Mouse (Mus musculus): ENCODE data around the gene Trnau1ap. TPM values are rescaled to one million over a fixed set of nuclear protein-coding genes. Genes with fewer than 3 reads are reported as not detected.

Gene Trnau1ap
- total and polyA plus RNA-seq, 3 experiments = 60.7 to 80.5 (median 71.5) TPM

DNA sequence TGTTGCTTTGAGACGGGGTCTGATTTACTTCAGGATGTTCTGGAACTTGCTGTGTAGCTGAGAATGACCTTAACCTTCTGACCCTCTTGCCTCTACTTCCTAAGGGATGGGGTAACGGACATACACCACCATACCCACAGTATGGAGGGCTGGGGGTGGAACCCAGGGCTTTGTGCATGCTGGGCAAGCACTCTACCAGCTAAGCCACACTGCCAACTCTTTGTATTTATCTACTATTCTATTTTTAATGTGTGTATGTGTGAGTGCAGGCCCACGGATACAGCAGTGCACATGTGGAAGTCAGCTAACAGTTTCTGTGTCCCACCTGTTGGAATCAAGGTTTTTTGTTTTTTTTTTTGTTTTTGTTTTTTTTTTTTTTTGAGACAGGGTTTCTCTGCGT is 30.2 kb upstream of the Trnau1ap start:
- no peak overlapping the region for H3K4me2 ChIP-seq (ENCODE audit: insufficient read depth, low read depth, poor library complexity, severe bottlenecking)
- no peak overlapping the region for H3K27ac ChIP-seq (ENCODE audit: insufficient read depth, low read depth)
- dilution Hi-C loops (cut with MboI; ENCODE audit: extremely low pct_ligation_motif_present, extremely low pct_unique_long_range_greater_than_20kb, low sequenced_read_pairs) = no loop called here
- peaks cover 2 to 36% of the 10 kb centered on the region in 2 experiments; a peak in 3 of 4 replicates for H3K4me1 ChIP-seq (ENCODE audit: control insufficient read depth in 1 of 2, insufficient read depth in 2 of 2)
- TF ChIP-seq SIN3A (IDR thresholded peaks at IDR 0.05; ENCODE audit: low read length) = no peak
- TF ChIP-seq KAT2A (IDR thresholded peaks at IDR 0.05; ENCODE audit: insufficient replicate concordance, low read length) = no peak
- TF ChIP-seq JUND (conservative IDR thresholded peaks at IDR 0.05; ENCODE audit: low read depth, low read length) = no peak
- TF ChIP-seq UBTF (IDR thresholded peaks at IDR 0.05; ENCODE audit: low read depth, low read length) = no peak
- TF ChIP-seq CHD1 (IDR thresholded peaks at IDR 0.05; ENCODE audit: low read depth, low read length) = no peak
- TF ChIP-seq RCOR1 (conservative IDR thresholded peaks at IDR 0.05; ENCODE audit: low read depth, low read length) = no peak
- no peak for TF ChIP-seq USF2 (conservative IDR thresholded peaks at IDR 0.05; ENCODE audit: low read depth, low read length)
- TF ChIP-seq E2F4 (IDR thresholded peaks at IDR 0.05; ENCODE audit: insufficient replicate concordance, low read depth, low read length) = no peak
- no peak for TF ChIP-seq ZNF384 (IDR thresholded peaks at IDR 0.05; ENCODE audit: low read depth, low read length)
- TF ChIP-seq MAFK (IDR thresholded peaks at IDR 0.05; ENCODE audit: insufficient replicate concordance, low read length) = no peak
- no peak for TF ChIP-seq NRF1 (IDR thresholded peaks at IDR 0.05; ENCODE audit: low read depth, low read length)
- TF ChIP-seq EP300 (IDR thresholded peaks at IDR 0.05; ENCODE audit: low read length) = no peak
- no peak for TF ChIP-seq ZMIZ1 (IDR thresholded peaks at IDR 0.05; ENCODE audit: low read depth, low read length)
- no peak for TF ChIP-seq BHLHE40 (IDR thresholded peaks at IDR 0.05; ENCODE audit: low read depth, low read length)
- TF ChIP-seq USF1 (IDR thresholded peaks at IDR 0.05; ENCODE audit: low read depth, low read length) = no peak
- no peak for TF ChIP-seq MEF2A (IDR thresholded peaks at IDR 0.05; ENCODE audit: borderline replicate concordance, low read depth, low read length)
- TF ChIP-seq PAX5 (IDR thresholded peaks at IDR 0.05; ENCODE audit: low read length) = no peak
- in situ Hi-C loops (cut with MboI; ENCODE audit: low pct_ligation_motif_present, low pct_unique_long_range_greater_than_20kb, low sequenced_read_pairs) = loop anchor here (10.0 kb wide), 1 partner anchor 55 kb away; no protein-coding TSS in a partner anchor
- H3K36me3 ChIP-seq (replicated peaks in 1 of 2; ENCODE audit: control insufficient read depth in 1 of 2, insufficient read depth in 1 of 2, low read length in 1 of 2) = peaks cover 8 to 42% of the 10 kb centered on the region in 2 experiments
- no peaks in the 10 kb centered on the region for H3K27me3 ChIP-seq (replicated peaks)
- no peaks in the 10 kb centered on the region for H3K9me3 ChIP-seq (replicated peaks; ENCODE audit: low read length)
- H3K9ac ChIP-seq (ENCODE audit: insufficient read depth, low read depth) = no peak overlapping the region
- DNase-seq (ENCODE audit: extremely low read depth) = no peak
- no peak overlapping the region for H3K4me3 ChIP-seq (replicated peaks in 1 of 3; ENCODE audit: low read depth in 2 of 3, low read length in 2 of 3, poor library complexity in 1 of 3)
- no peaks in the 10 kb centered on the region for H3K79me2 ChIP-seq (replicated peaks; ENCODE audit: control insufficient read depth, extremely low read depth, insufficient read depth, poor library complexity, severe bottlenecking)

- dilution Hi-C loops (cut with MboI; ENCODE audit: extremely low pct_ligation_motif_present, extremely low pct_unique_long_range_greater_than_20kb, low sequenced_read_pairs) (no loop called here), in situ Hi-C loops (cut with MboI; ENCODE audit: low pct_ligation_motif_present, low pct_unique_long_range_greater_than_20kb, low sequenced_read_pairs) (loop anchor here (10.0 kb wide), 1 partner anchor 59 kb away; no protein-coding TSS in a partner anchor)
- no peak for TF ChIP-seq NELFE (IDR thresholded peaks at IDR 0.05; ENCODE audit: low read depth, low read length)
- TF ChIP-seq CHD2 (IDR thresholded peaks at IDR 0.05; ENCODE audit: low read length) = no peak
- TF ChIP-seq POLR2A (IDR thresholded peaks at IDR 0.05; ENCODE audit: low read depth, low read length) = peak; percentile 43; the same call in 1 of the 2 replicates
- TF ChIP-seq ZNF384 (IDR thresholded peaks at IDR 0.05; ENCODE audit: low read depth, low read length) = peak; percentile 68
- TF ChIP-seq BHLHE40 (IDR thresholded peaks at IDR 0.05; ENCODE audit: low read depth, low read length) = peak; percentile 95
- Histone ChIP-seq H3K9ac (ENCODE audit: insufficient read depth, low read depth) (no peak overlapping the region), H3K27ac (ENCODE audit: insufficient read depth, low read depth) (no peak overlapping the region), H3K36me3 (replicated peaks in 1 of 2; ENCODE audit: control insufficient read depth in 1 of 2, insufficient read depth in 1 of 2, low read length in 1 of 2) (peaks cover 8 to 46% of the 10 kb centered on the region in 2 experiments), H3K27me3 (replicated peaks) (no peaks in the 10 kb centered on the region), H3K79me2 (replicated peaks; ENCODE audit: control insufficient read depth, extremely low read depth, insufficient read depth, poor library complexity, severe bottlenecking) (peaks cover 20% of the 10 kb centered on the region), H3K9me3 (replicated peaks; ENCODE audit: low read length) (no peaks in the 10 kb centered on the region), H3K4me1 (ENCODE audit: control insufficient read depth in 1 of 2, insufficient read depth in 2 of 2) (peaks cover 5 to 35% of the 10 kb centered on the region in 2 experiments), H3K4me3 (replicated peaks in 1 of 3; ENCODE audit: low read depth in 2 of 3, low read length in 2 of 3, poor library complexity in 1 of 3) (peak overlapping the region in 2 of 3 experiments; percentile 15 to 33), H3K4me2 (ENCODE audit: insufficient read depth, low read depth, poor library complexity, severe bottlenecking) (peak overlapping the region; percentile 89)
- DNase-seq (ENCODE audit: extremely low read depth) = peak; percentile 63
These were observed 26.8 kb upstream of the Trnau1ap start for GRCm38 (mm10) chr4:132356170-132356569.
